Mouse (Mus musculus): ENCODE measurements around the gene Prkacb.

- TF ChIP-seq CTCF (IDR thresholded peaks at IDR 0.05; ENCODE audit: insufficient read depth, low read length), result no peak
- no peak for TF ChIP-seq POLR2A (IDR thresholded peaks at IDR 0.05; ENCODE audit: borderline replicate concordance, extremely low read depth, low read depth, low read length)
These were observed 89.8 kb downstream of the Prkacb start for GRCm38 (mm10) chr3:146723037-146723436.

Data from lung, adult 2 months (tissue).